Mouse (Mus musculus) left cerebral cortex, adult 9 months (tissue): ENCODE data around the gene Tgif1.

Experiments
- DNase-seq, 2 experiments: peaks; one replicate each; pipeline ENCODE4 v3.0.0; 2022; ENCODE audit warnings: low spot score in 2 of 2

The Tgif1 gene

GRCm38 (mm10) chr17:70853436-70853905, at the start of gene Tgif1:
Tgif1 (minus strand) TSS chr17:70853546.
- DNase-seq, result no peak

- no peak for DNase-seq
These were observed 47.3 kb upstream of the Tgif1 start for GRCm38 (mm10) chr17:70900660-70901059.

- DNase-seq, result no peak
These were observed 46.3 kb upstream of the Tgif1 start for GRCm38 (mm10) chr17:70899642-70900041.

GRCm38 (mm10) chr17:70894867-70895266, 41.5 kb upstream of the Tgif1 start:
- no peak for DNase-seq

GRCm38 (mm10) chr17:70893151-70893550, 39.8 kb upstream of the Tgif1 start:
- DNase-seq, result no peak

GRCm38 (mm10) chr17:70892288-70893096, 39.1 kb upstream of the Tgif1 start:
- DNase-seq, result no peak

DNA sequence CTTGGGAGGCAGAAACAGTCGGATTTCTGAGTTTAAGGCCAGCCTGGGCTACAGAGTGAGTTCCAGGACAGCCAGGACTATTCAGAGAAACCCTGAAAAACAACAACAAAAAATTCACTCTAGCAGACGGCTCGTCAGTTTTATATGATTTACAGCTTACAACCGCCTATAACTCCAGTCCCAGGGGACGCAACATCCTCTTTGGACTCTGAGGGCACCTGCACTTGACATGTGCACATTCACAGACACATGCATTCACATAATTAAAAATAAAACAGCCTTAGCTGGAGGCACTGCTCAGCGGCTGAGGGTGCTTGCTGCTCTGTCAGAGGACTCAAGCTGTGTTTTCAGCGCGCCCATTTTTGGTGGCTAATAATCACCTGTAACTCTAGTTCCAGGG, 37.2 kb upstream of the Tgif1 start:
- DNase-seq, result no peak

- no peak for DNase-seq
These were observed 35.3 kb upstream of the Tgif1 start for GRCm38 (mm10) chr17:70888657-70889056.

DNA sequence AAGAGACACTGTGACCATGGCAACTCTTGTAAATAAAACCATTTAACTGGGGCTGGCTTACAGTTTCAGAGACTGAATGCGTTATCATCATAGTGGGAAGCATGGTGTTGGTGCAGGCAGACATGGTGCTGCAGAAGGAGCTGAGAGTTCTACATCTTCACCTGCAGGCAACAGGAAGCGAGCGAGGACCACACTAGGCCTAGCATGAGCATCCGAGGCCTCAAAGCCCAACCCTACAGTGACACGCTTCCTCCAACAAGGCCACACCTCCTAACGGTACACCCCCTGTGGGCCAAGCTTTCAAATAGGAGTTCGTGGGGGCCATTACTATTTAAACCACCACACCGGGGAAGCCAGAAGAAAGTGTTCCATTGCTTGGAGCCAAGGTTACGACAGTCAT, 34.5 kb upstream of the Tgif1 start:
- no peak for DNase-seq

DNA sequence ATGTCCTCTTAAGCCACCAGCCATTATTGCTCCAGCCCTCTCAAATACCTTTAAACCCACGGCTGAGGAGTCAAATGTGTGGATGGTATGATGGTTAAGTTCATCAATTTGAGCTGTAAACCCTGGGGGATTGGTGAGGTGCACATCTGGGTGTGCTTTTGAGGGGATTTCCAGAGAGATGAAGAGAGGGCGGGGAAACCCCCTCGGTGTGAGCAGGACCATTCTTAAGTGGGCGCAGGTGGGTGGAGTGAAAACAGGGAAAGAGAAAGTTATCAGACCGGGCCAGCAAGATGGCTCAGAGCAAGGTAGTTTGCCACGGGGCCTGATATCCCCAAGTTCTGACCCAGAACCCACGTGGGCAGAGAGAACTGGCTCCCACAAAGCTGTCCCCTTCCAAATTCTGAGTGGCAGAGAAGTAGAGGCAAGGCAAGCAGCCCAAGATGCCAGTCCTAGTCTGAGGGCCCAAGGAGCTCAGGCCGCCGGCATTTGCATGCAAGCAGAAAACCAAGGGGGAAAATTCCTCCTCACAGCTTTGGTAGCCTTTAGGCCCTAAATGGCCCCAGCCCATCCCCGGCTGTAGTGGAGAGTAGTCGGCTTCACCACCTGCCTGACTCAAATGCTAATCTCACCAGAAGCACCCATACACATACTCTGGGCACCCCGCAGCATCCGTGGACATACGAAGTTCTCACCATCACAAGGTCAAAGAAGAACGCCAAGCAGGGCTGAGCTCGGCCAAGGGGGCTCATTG, 33.5 kb upstream of the Tgif1 start:
- DNase-seq, result no peak

DNA sequence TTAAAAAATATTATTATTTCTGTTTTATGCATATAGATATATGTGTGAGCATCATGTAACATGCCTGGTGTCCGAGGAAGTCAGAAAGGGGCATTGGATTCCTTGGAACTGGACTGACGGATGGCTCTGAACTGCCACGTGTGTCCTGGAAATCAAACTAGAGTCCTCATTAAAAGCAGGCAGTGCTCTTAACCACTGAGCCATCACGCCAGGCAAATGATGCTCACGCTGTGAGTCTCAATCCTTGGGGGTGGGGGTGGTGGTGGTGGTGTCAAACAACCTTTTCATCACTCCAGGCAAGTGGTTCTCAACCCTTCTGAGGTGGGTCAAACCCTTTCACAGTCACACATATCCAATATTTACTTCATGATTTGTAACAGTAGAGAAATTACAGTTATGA, 32.5 kb upstream of the Tgif1 start:
- DNase-seq, result no peak

DNA sequence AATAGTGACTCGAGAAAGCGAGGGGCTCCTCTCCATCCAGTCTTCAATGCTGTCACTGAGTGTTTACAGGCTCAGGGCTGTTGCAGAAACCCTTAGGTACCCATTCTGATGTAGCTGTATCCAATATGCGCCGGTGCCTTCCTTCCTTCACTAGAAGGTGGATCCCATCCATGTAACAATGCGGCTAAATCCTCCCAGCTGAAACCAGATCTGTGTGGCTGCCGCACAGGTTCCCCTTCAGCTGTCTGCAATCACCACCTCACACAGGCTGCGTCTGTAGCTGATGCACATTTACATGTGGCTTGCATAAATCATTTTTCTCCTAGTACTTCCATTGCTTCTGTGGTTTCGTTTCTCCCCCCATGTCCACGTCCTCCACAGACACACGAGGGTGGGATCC, 28.6 kb upstream of the Tgif1 start:
- DNase-seq, result no peak

DNA sequence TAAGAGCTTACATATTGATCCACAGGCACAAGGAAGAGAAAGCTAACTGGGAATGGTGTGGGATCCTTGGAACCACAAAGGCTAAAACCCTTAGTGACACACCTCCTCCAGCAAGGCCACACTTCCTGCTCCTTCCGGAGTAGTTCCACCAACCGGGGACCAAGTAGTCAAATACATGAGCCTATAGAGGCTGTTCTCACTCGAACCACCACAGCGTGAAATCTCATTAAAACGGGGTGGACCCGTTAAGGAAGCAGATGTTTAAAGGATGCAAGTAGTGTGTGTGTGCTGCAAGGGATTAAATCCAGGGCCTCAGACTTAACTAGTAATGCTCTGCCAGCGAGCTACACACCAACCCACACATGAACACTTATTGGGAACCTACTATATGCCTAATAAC, 27.8 kb upstream of the Tgif1 start:
- no peak for DNase-seq

DNA sequence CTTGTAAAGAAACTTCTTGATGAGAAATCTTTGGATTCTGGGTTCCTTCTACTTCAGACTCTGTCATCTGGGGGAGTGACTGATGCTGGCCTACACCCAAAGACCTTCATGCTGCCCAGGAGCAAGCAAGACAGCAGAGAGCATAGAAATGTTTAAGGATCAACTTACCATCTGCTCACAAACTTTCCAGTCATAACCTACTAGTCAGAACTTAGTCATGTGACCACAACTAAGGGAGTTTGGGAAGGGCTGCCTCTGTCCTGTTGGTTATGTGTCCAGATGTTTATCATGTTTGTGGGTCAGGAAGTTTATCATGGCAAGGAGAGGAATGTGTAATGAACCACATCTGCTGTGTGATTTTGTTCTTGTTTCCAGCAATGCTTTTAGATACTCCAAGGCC, 24.9 kb upstream of the Tgif1 start:
- DNase-seq, result no peak

- DNase-seq, result no peak
These were observed 20.4 kb upstream of the Tgif1 start for GRCm38 (mm10) chr17:70873778-70874124.

GRCm38 (mm10) chr17:70872936-70873777, 19.8 kb upstream of the Tgif1 start:
- DNase-seq, result peak in 1 of 2 experiments; percentile 28

- DNase-seq, result peak in 1 of 2 experiments; percentile 5
These were observed 19.0 kb upstream of the Tgif1 start for GRCm38 (mm10) chr17:70872094-70872929.

DNA sequence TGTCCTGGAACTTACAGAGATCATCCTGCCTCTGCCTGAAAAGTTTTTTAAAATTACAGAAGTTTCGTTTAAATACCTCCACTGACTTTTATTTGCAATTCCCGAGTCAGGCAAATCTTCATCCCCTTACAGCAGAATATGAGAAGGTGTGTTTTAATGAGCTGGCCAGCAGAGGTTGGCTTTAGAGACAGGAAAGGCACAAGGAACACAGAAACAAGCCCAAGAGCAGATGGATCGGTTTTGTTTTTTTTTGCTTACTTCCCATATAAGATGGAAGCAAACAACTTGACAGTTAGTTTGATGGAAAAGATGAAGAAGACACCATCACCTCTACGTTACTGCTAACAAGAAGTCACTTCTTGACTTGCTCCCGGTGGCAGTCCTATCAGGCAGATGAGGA, 18.3 kb upstream of the Tgif1 start:
- DNase-seq, result no peak

GRCm38 (mm10) chr17:70870581-70870980, 17.2 kb upstream of the Tgif1 start:
- no peak for DNase-seq

- no peak for DNase-seq
These were observed 15.4 kb upstream of the Tgif1 start for GRCm38 (mm10) chr17:70868577-70869229.
